Mouse (Mus musculus) CH12.LX (cell line): ENCODE results near the gene Clptm1. TPM values are rescaled to one million over a fixed set of nuclear protein-coding genes. Genes with fewer than 3 reads are reported as not detected.
A peak's percentile ranks its signal among the peaks of the same experiment; 100 is the strongest.

ENCODE experiments used
- DNase-seq: peaks from one replicate; pipeline ENCODE4 v3.0.0-alpha.2; 2013; ENCODE audit errors: extremely low read depth
- H3K27ac ChIP-seq: 2 replicates; pipeline ENCODE4 v1.5.1; 2012; ENCODE audit warnings: low read depth, mild to moderate bottlenecking, control low read depth, moderate library complexity; ENCODE audit not compliant: insufficient read depth
- H3K27me3 ChIP-seq: replicated peaks from 2 replicates; pipeline ENCODE3; 2012; ENCODE audit warnings: inconsistent platforms
- H3K36me3 ChIP-seq, 2 experiments: replicated peaks in 1 of 2; 2 replicates each; pipeline versions ENCODE3 to v1.6.1; 2012; ENCODE audit warnings: inconsistent platforms in 1 of 2, low read length in 1 of 2, mild to moderate bottlenecking in 1 of 2, mixed read lengths in 1 of 2, moderate library complexity in 1 of 2; ENCODE audit not compliant: control insufficient read depth in 1 of 2, insufficient read depth in 1 of 2
- H3K4me1 ChIP-seq, 2 experiments: 2 replicates each; pipeline ENCODE4 v1.6.1; 2012; ENCODE audit warnings: inconsistent platforms in 1 of 2, moderate library complexity in 1 of 2; ENCODE audit not compliant: insufficient read depth in 2 of 2, control insufficient read depth in 1 of 2
- H3K4me2 ChIP-seq: 2 replicates; pipeline ENCODE4 v1.6.1; 2012; ENCODE audit warnings: low read depth, mild to moderate bottlenecking, control low read depth; ENCODE audit not compliant: poor library complexity, insufficient read depth, severe bottlenecking
- H3K4me3 ChIP-seq, 3 experiments: fragments of 150-350 bp in 1 of 3; sonication (generic) in 1 of 3; replicated peaks in 1 of 3; 2 replicates each; pipeline versions ENCODE3 to v1.5.1; 2011 to 2012; ENCODE audit warnings: low read depth in 2 of 3, low read length in 2 of 3, mild to moderate bottlenecking in 2 of 3, moderate library complexity in 2 of 3, control low read depth in 1 of 3, improper control_type of control experiment in 1 of 3, inconsistent platforms in 1 of 3, mixed read lengths in 1 of 3; ENCODE audit not compliant: poor library complexity in 1 of 3
- H3K79me2 ChIP-seq: replicated peaks from 2 replicates; pipeline ENCODE4 v1.6.1; 2012; ENCODE audit warnings: mild to moderate bottlenecking, moderate library complexity; ENCODE audit not compliant: control insufficient read depth, poor library complexity, insufficient read depth, severe bottlenecking; ENCODE audit errors: extremely low read depth
- H3K9ac ChIP-seq: 2 replicates; pipeline ENCODE4 v1.6.1; 2012; ENCODE audit warnings: low read depth, mild to moderate bottlenecking, control low read depth, moderate library complexity; ENCODE audit not compliant: insufficient read depth
- H3K9me3 ChIP-seq: replicated peaks from 2 replicates; pipeline ENCODE3; 2012; ENCODE audit warnings: low read length, inconsistent platforms, mixed read lengths
- BHLHE40 ChIP-seq: IDR thresholded peaks from 2 replicates; pipeline ENCODE4 v1.6.1; 2011; ENCODE audit warnings: mild to moderate bottlenecking, low read depth, low read length, improper control_type of control experiment
- CHD2 ChIP-seq: IDR thresholded peaks from 2 replicates; pipeline ENCODE4 v1.6.1; 2011; ENCODE audit warnings: low read length, improper control_type of control experiment
- CTCF ChIP-seq, 2 experiments: IDR thresholded peaks in 1 of 2; conservative IDR thresholded peaks in 1 of 2; 2 replicates each; pipeline ENCODE4 v1.5.1; 2011 to 2012; ENCODE audit warnings: low read depth in 2 of 2, low read length in 2 of 2, improper control_type of control experiment in 1 of 2, inconsistent platforms in 1 of 2, mild to moderate bottlenecking in 1 of 2, moderate library complexity in 1 of 2
- ELF1 ChIP-seq: IDR thresholded peaks from 2 replicates; pipeline ENCODE4 v1.6.1; 2014; ENCODE audit warnings: low read depth, mild to moderate bottlenecking, inconsistent platforms, low read length, improper control_type of control experiment
- ETS1 ChIP-seq: conservative IDR thresholded peaks from 2 replicates; pipeline ENCODE4 v1.6.1; 2012; ENCODE audit warnings: low read depth, mild to moderate bottlenecking, inconsistent platforms, low read length, improper control_type of control experiment, moderate library complexity
- HCFC1 ChIP-seq: IDR thresholded peaks from 2 replicates; pipeline ENCODE4 v1.6.1; 2012; ENCODE audit warnings: low read depth, mild to moderate bottlenecking, inconsistent platforms, low read length, improper control_type of control experiment
- IRF4 ChIP-seq: IDR thresholded peaks from 2 replicates; pipeline ENCODE4 v1.6.1; 2014; ENCODE audit warnings: low read depth, mild to moderate bottlenecking, inconsistent platforms, low read length, improper control_type of control experiment
- MAX ChIP-seq: IDR thresholded peaks from 2 replicates; pipeline ENCODE4 v1.6.1; 2011; ENCODE audit warnings: low read length, improper control_type of control experiment
- MAZ ChIP-seq: IDR thresholded peaks from 2 replicates; pipeline ENCODE4 v1.6.1; 2012; ENCODE audit warnings: low read depth, mild to moderate bottlenecking, inconsistent platforms, low read length, improper control_type of control experiment, moderate library complexity
- MEF2A ChIP-seq: IDR thresholded peaks from 2 replicates; pipeline ENCODE4 v1.6.1; 2014; ENCODE audit warnings: low read depth, mild to moderate bottlenecking, inconsistent platforms, low read length, improper control_type of control experiment, borderline replicate concordance
- MXI1 ChIP-seq: IDR thresholded peaks from 2 replicates; pipeline ENCODE4 v1.6.1; 2011; ENCODE audit warnings: mild to moderate bottlenecking, low read depth, low read length, improper control_type of control experiment
- NELFE ChIP-seq: IDR thresholded peaks from 2 replicates; pipeline ENCODE4 v1.6.1; 2011; ENCODE audit warnings: low read depth, low read length, improper control_type of control experiment
- NRF1 ChIP-seq: IDR thresholded peaks from 2 replicates; pipeline ENCODE4 v1.6.1; 2014; ENCODE audit warnings: low read depth, mild to moderate bottlenecking, inconsistent platforms, low read length, improper control_type of control experiment, moderate library complexity
- POLR2A ChIP-seq: IDR thresholded peaks from 2 replicates; pipeline ENCODE4 v1.6.1; 2011; ENCODE audit warnings: low read depth, mild to moderate bottlenecking, improper control_type of control experiment, low read length
- RCOR1 ChIP-seq: conservative IDR thresholded peaks from 2 replicates; pipeline ENCODE4 v1.6.1; 2012; ENCODE audit warnings: low read depth, mild to moderate bottlenecking, inconsistent platforms, low read length, improper control_type of control experiment
- TBP ChIP-seq: conservative IDR thresholded peaks from 2 replicates; pipeline ENCODE4 v1.6.1; 2011; ENCODE audit warnings: low read depth, low read length, improper control_type of control experiment
- TCF12 ChIP-seq: IDR thresholded peaks from 2 replicates; pipeline ENCODE4 v1.6.1; 2014; ENCODE audit warnings: low read depth, mild to moderate bottlenecking, inconsistent platforms, low read length, improper control_type of control experiment
- USF1 ChIP-seq: IDR thresholded peaks from 2 replicates; pipeline ENCODE4 v1.6.1; 2014; ENCODE audit warnings: low read depth, mild to moderate bottlenecking, inconsistent platforms, low read length, improper control_type of control experiment
- USF2 ChIP-seq: conservative IDR thresholded peaks from 2 replicates; pipeline ENCODE4 v1.6.1; 2011; ENCODE audit warnings: low read depth, low read length, improper control_type of control experiment
- ZKSCAN1 ChIP-seq: IDR thresholded peaks from 2 replicates; pipeline ENCODE4 v1.6.1; 2012; ENCODE audit warnings: low read depth, inconsistent platforms, low read length, improper control_type of control experiment, borderline replicate concordance
- ZMIZ1 ChIP-seq: IDR thresholded peaks from 2 replicates; pipeline ENCODE4 v1.6.1; 2012; ENCODE audit warnings: low read depth, mild to moderate bottlenecking, inconsistent platforms, low read length, improper control_type of control experiment
- dilution Hi-C: fragments of 300-500 bp; cut with MboI; formaldehyde crosslinking; loops from 2 replicates; pipeline ENCODE4 v1.14.3; 2020; ENCODE audit warnings: low sequenced_read_pairs; ENCODE audit not compliant: extremely low pct_unique_long_range_greater_than_20kb, extremely low pct_ligation_motif_present
- in situ Hi-C: fragments of 300-500 bp; cut with MboI; formaldehyde crosslinking; loops from 3 replicates; pipeline ENCODE4 v1.14.3; 2019; ENCODE audit warnings: low sequenced_read_pairs, low pct_ligation_motif_present, low pct_unique_long_range_greater_than_20kb, mixed read lengths
- polyA plus RNA-seq: library from polyadenylated mRNA; unstranded; fragments of >175 nt; gene quantifications from 2 replicates; pipeline ENCODE4 v1.2.1, GENCODE M21; 2012; ENCODE audit warnings: low read depth; ENCODE audit not compliant: insufficient read length
- total RNA-seq, 2 experiments: library from RNA; depleted of rRNA; stranded (reverse); fragments of 300-350 nt in 1 of 2; fragments of >200 nt in 1 of 2; gene quantifications; 2 replicates each; pipeline ENCODE4 v1.2.3; 2012 to 2014

Clptm1 gene
- total and polyA plus RNA-seq, 3 experiments = 33.8 to 70.9 (median 43.6) TPM

DNA sequence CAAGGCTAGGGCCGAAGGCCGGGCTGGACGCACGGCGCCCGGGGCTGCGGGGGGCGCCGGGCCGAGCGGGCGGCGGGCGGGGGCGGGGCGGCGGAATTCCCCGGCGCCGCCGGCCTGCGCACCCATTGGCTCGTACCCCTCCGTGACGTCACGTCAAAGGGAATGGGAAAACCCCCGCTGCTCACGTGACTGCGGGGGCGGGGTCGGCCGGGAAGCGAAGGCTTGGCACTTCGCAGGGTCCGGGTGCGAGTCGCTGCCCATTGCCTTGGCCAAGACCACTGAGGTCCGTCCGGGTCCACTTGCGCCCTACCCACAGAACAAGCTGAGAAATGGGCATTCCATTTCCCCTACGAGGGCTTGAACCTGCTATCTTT lies 35.5 kb downstream of the Clptm1 start, which contains the start of gene Relb:
Relb (minus strand) TSS at position 78 of the 374 bp plus-strand sequence.
- Histone ChIP-seq H3K27ac (peak within 1 kb of the TSS; percentile 96), H3K4me3 (peak within 1 kb of the TSS; percentile 65 to 91 (median 73)), H3K4me1 (peaks cover 11 to 45% of the 10 kb centered on the region in 2 experiments), H3K36me3 (peaks cover 33 to 58% of the 10 kb centered on the region in 2 experiments), H3K9ac (peak within 1 kb of the TSS; percentile 77), H3K79me2 (peaks cover 5% of the 10 kb centered on the region; the same call in 1 of the 2 replicates), H3K4me2 (peak within 1 kb of the TSS; percentile 52), H3K27me3 (no peaks in the 10 kb centered on the region), H3K9me3 (no peaks in the 10 kb centered on the region)
- dilution Hi-C loops = no loop called here
- TF ChIP-seq USF1 (peak; percentile 94), MEF2A (0 out of 2 replicates have a peak, but pooled peaks have one; percentile 11), CHD2 (peak; percentile 69), USF2 (peak; percentile 86), ETS1 (no peak), TBP (0 out of 2 replicates have a peak, but pooled peaks have one; percentile 30), BHLHE40 (peak; percentile 94), NRF1 (peak; percentile 51; the same call in 1 of the 2 replicates), MAZ (peak; percentile 67; the same call in 1 of the 2 replicates), CTCF (conservative IDR thresholded peaks at IDR 0.05 in 1 of 2, IDR thresholded peaks at IDR 0.05 in 1 of 2; ENCODE audit: low read depth in 2 of 2, low read length in 2 of 2) (no peak), ZMIZ1 (no peak), ZKSCAN1 (no peak), POLR2A (peak; percentile 43; the same call in 1 of the 2 replicates), IRF4 (no peak; the same call in 1 of the 2 replicates), TCF12 (peak; percentile 51; the same call in 1 of the 2 replicates), MXI1 (no peak), HCFC1 (peak; percentile 49; the same call in 1 of the 2 replicates), MAX (peak; percentile 85), ELF1 (peak; percentile 54; the same call in 1 of the 2 replicates), NELFE (peak; percentile 54), RCOR1 (no peak)
- peak; percentile 86 for DNase-seq
- in situ Hi-C loops = no loop called here
